Mouse (Mus musculus) embryonic stem cell, embryonic (primary cell): ENCODE measurements around the gene Itgb5.

ENCODE experiments used
- CTCF ChIA-PET, 4 experiments: fragments of 300-600 bp in 2 of 4; fragments of 350-600 bp in 2 of 4; sonication (Branson Sonifier 250); formaldehyde crosslinking; loops; one replicate each; lab custom pipeline; 2022; ENCODE audit warnings: inconsistent platforms in 2 of 4; lab: Charles Lee
- POLR2A ChIA-PET, 4 experiments: fragments of 300-600 bp in 2 of 4; fragments of 350-600 bp in 2 of 4; sonication (Branson Sonifier 250); formaldehyde crosslinking; loops; one replicate each; lab custom pipeline; 2022; ENCODE audit warnings: antibody characterized with exemption in 4 of 4, inconsistent platforms in 1 of 4; lab: Charles Lee

Itgb5 gene

GRCm38 (mm10) chr16:33824603-33825002, 4.9 kb upstream of the Itgb5 start:
- ChIA-PET POLR2A (interaction anchor here in 2 of 4 experiments (0.7 to 2.0 kb wide), 7 partner anchors 9 to 125 kb away, joined by 3 to 5 read pairs (median 3); no protein-coding TSS in a partner anchor), CTCF (interaction anchor here in 2 of 4 experiments (0.5 to 1.2 kb wide), 5 partner anchors 58 to 127 kb away, joined by 3 to 4 read pairs (median 3); no protein-coding TSS in a partner anchor)

GRCm38 (mm10) chr16:33828496-33828895, 969 bp upstream of the Itgb5 start:
- CTCF ChIA-PET: interaction anchor here in 2 of 4 experiments (0.9 to 1.1 kb wide), 2 partner anchors 8 kb away, joined by 3 to 5 read pairs; no protein-coding TSS in a partner anchor
- POLR2A ChIA-PET: interaction anchor here in 2 of 4 experiments (0.6 to 2.0 kb wide), 6 partner anchors 8 to 123 kb away, joined by 3 to 9 read pairs (median 4); no protein-coding TSS in a partner anchor

- CTCF ChIA-PET: interaction anchor here in 3 of 4 experiments (0.6 to 1.4 kb wide), 10 partner anchors 9 to 891 kb away, joined by 3 to 12 read pairs (median 3); no protein-coding TSS in a partner anchor
- POLR2A ChIA-PET: interaction anchor here in 3 of 4 experiments (0.8 to 2.0 kb wide), 16 partner anchors 8 to 264 kb away, joined by 3 to 9 read pairs (median 4); no protein-coding TSS in a partner anchor
Measured at GRCm38 (mm10) chr16:33829842-33830511, 512 bp downstream of the Itgb5 start.

- CTCF ChIA-PET: interaction anchor here in 2 of 4 experiments (0.6 to 1.4 kb wide), 7 partner anchors 10 to 891 kb away, joined by 3 to 5 read pairs (median 3); no protein-coding TSS in a partner anchor
Measured at GRCm38 (mm10) chr16:33830512-33831105, 1.1 kb downstream of the Itgb5 start.

GRCm38 (mm10) chr16:33832057-33832456, 2.6 kb downstream of the Itgb5 start:
- POLR2A ChIA-PET: interaction anchor here in 3 of 4 experiments (0.7 to 3.9 kb wide), 12 partner anchors 9 to 298 kb away, joined by 3 to 47 read pairs (median 4); no protein-coding TSS in a partner anchor

More at GRCm38 (mm10) chr16:33830512-33831105, 1.1 kb downstream of the Itgb5 start:
- POLR2A ChIA-PET: interaction anchor here in 3 of 4 experiments (0.6 to 2.0 kb wide), 11 partner anchors 9 to 263 kb away, joined by 3 to 9 read pairs (median 4); no protein-coding TSS in a partner anchor

GRCm38 (mm10) chr16:33832728-33833428, 3.4 kb downstream of the Itgb5 start:
- CTCF ChIA-PET: interaction anchor here (0.6 to 1.6 kb wide), 6 partner anchors 11 to 27 kb away, joined by 3 to 26 read pairs (median 4); no protein-coding TSS in a partner anchor

More at GRCm38 (mm10) chr16:33832057-33832456, 2.6 kb downstream of the Itgb5 start:
- CTCF ChIA-PET: interaction anchor here in 3 of 4 experiments (1.1 to 1.6 kb wide), 3 partner anchors 11 to 12 kb away, joined by 3 to 5 read pairs (median 4); no protein-coding TSS in a partner anchor

GRCm38 (mm10) chr16:33833429-33833753, 3.9 kb downstream of the Itgb5 start:
- CTCF ChIA-PET: interaction anchor here (1.0 to 1.6 kb wide), 4 partner anchors 11 to 27 kb away, joined by 3 to 4 read pairs (median 3); no protein-coding TSS in a partner anchor
- POLR2A ChIA-PET: interaction anchor here in 3 of 4 experiments (0.7 to 3.9 kb wide), 19 partner anchors 8 to 254 kb away, joined by 3 to 47 read pairs (median 4); no protein-coding TSS in a partner anchor

More at GRCm38 (mm10) chr16:33832728-33833428, 3.4 kb downstream of the Itgb5 start:
- POLR2A ChIA-PET: interaction anchor here (0.7 to 3.9 kb wide), 20 partner anchors 8 to 299 kb away, joined by 3 to 47 read pairs (median 4); no protein-coding TSS in a partner anchor

- CTCF ChIA-PET: interaction anchor here in 3 of 4 experiments (1.0 to 1.6 kb wide), 3 partner anchors 10 to 26 kb away, joined by 3 to 4 read pairs (median 3); no protein-coding TSS in a partner anchor
- POLR2A ChIA-PET: interaction anchor here in 3 of 4 experiments (0.6 to 3.9 kb wide), 19 partner anchors 9 to 253 kb away, joined by 3 to 47 read pairs (median 4); partner anchors contain the start of gene Umps (in 1 of the 3)
Measured at GRCm38 (mm10) chr16:33833781-33834482, 4.5 kb downstream of the Itgb5 start.

GRCm38 (mm10) chr16:33836676-33837075, 7.2 kb downstream of the Itgb5 start:
- CTCF ChIA-PET: interaction anchor here in 1 of 4 experiments (0.5 kb wide), 1 partner anchor 1060 kb away, joined by 10 read pairs; no protein-coding TSS in a partner anchor
- POLR2A ChIA-PET: interaction anchor here in 3 of 4 experiments (0.6 to 1.3 kb wide), 3 partner anchors 14 to 125 kb away, joined by 3 to 4 read pairs (median 3); no protein-coding TSS in a partner anchor

GRCm38 (mm10) chr16:33837191-33837590, 7.7 kb downstream of the Itgb5 start:
- ChIA-PET CTCF (interaction anchor here in 1 of 4 experiments (0.6 kb wide), 1 partner anchor 20 kb away, joined by 3 read pairs; no protein-coding TSS in a partner anchor), POLR2A (interaction anchor here in 3 of 4 experiments (0.6 to 1.6 kb wide), 3 partner anchors 15 to 130 kb away, joined by 3 to 4 read pairs (median 3); partner anchors contain the start of gene Umps (in 1 of the 3))

GRCm38 (mm10) chr16:33840616-33841015, 11.2 kb downstream of the Itgb5 start:
- POLR2A ChIA-PET: interaction anchor here in 2 of 4 experiments (0.6 to 1.0 kb wide), 4 partner anchors 8 to 20 kb away, joined by 3 to 5 read pairs (median 3); no protein-coding TSS in a partner anchor
- CTCF ChIA-PET: no interaction called here

GRCm38 (mm10) chr16:33842081-33842880, 12.8 kb downstream of the Itgb5 start:
- ChIA-PET CTCF (interaction anchor here in 1 of 4 experiments (0.5 to 0.7 kb wide), 2 partner anchors 243 to 786 kb away, joined by 3 read pairs; partner anchors contain the start of gene Iqcg), POLR2A (interaction anchor here in 2 of 4 experiments (0.6 to 5.4 kb wide), 6 partner anchors 8 to 720 kb away, joined by 3 to 47 read pairs (median 6); no protein-coding TSS in a partner anchor)

GRCm38 (mm10) chr16:33844150-33844611, 14.7 kb downstream of the Itgb5 start:
- ChIA-PET CTCF (interaction anchor here in 2 of 4 experiments (0.6 to 1.0 kb wide), 4 partner anchors 11 to 507 kb away, joined by 3 to 5 read pairs (median 4); no protein-coding TSS in a partner anchor), POLR2A (interaction anchor here in 3 of 4 experiments (0.6 to 5.4 kb wide), 26 partner anchors 10 to 508 kb away, joined by 3 to 47 read pairs (median 4); partner anchors contain the start of gene Itgb5 (in 1 of the 3))

GRCm38 (mm10) chr16:33844866-33845265, 15.4 kb downstream of the Itgb5 start:
- ChIA-PET POLR2A (interaction anchor here in 3 of 4 experiments (0.7 to 5.4 kb wide), 11 partner anchors 10 to 509 kb away, joined by 3 to 47 read pairs (median 6); no protein-coding TSS in a partner anchor), CTCF (interaction anchor here in 1 of 4 experiments (0.7 kb wide), 1 partner anchor 145 kb away, joined by 3 read pairs; no protein-coding TSS in a partner anchor)

GRCm38 (mm10) chr16:33853271-33853670, 23.8 kb downstream of the Itgb5 start:
- POLR2A ChIA-PET: interaction anchor here in 2 of 4 experiments (3.8 to 4.0 kb wide), 2 partner anchors 9 kb away, joined by 15 to 18 read pairs; no protein-coding TSS in a partner anchor
- CTCF ChIA-PET: no interaction called here
